Mouse (Mus musculus) layer of hippocampus, adult 8-10 months (tissue): ENCODE measurements around the gene Tbx3. TPM values are rescaled to one million over a fixed set of nuclear protein-coding genes. Genes with fewer than 3 reads are reported as not detected.

Experiments
- DNase-seq, 2 experiments: peaks; one replicate each; pipeline ENCODE4 v3.0.0; 2022; ENCODE audit warnings: low spot score in 2 of 2
- total RNA-seq, 4 experiments: library from RNA; stranded (reverse); gene quantifications; 2 replicates each; pipeline ENCODE4 v1.2.4; 2022

Tbx3 gene
- total RNA-seq, 4 experiments from 2014 or later = 2.2 to 3.4 (median 2.6) TPM

DNA sequence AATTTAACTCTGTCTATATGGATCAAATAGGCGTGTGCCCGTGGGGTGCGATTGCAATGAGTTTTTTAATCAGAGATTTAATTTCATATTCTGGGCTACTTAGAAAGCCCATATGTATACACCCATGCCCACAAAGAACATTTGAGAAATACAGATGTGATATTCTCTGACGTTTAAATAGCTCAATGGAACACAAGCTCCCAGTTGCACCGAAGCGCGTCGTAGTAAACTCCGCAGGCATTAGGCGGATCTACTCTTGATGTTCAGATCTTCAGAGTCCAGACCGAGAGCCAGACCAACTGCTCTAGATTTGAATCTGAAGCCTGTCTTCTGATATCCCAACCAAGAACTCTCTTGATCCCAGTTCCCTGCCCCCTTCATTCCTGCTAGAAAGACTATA lies 9.0 kb upstream of the Tbx3 start:
- DNase-seq = no peak

DNA sequence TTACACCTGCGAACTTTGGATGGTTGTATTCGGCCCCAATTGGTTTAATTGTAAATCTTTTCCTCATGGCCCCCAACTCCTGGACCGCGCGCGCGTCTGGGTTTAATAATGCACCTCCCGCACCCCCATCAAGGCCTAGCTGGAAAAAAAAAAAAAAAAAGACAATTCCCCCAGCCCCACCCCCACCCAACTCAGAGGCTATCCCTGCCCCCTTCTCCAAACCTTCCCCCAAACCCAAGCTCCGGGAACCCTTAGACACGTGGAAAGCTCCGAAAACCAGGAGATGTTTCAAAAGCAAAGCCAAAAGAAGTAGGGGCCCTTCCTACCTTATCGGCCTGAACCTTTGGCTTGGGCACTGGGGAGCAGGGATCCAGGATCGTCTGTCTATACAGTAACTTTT lies 8.1 kb upstream of the Tbx3 start:
- DNase-seq = no peak

DNA sequence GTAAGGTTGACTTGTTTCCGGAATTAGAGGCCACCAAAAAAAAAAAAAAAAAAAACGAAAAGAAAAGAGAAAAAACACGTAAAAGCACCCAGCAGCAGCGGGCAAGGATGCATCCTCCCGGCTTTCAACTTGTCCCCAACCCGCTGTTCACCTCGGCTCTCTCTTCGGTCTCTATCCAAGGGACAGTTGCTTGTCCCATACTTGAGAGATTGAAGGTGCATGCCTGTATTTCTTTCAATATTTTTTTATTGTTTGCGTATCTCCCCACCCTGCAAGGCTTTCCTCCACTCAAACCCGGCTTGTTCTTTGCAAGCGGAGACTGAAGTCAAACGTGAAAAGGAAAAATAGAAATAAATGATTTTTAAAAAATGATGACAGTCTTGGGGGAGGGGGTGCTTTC lies 7.7 kb upstream of the Tbx3 start:
- no peak for DNase-seq

DNA sequence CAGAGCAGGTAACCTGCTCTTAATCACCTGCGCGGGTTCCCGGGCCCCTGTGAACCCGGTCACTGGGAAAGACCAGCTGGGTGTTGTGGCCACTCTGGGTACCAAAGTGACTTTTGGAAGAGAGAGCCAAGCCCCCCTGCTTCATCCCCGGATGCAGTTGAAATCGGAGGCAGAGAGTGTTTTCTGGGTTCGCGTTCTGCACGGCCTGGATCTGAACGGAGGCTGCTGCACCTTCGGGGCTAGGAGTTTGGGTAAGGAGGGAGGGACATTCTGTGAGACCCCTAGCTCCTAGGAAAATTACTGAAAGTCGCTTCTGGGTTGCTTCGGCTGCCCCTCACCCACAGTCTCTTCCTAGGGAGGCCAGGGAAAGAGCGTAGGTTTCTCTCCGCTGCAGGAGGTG lies 7.2 kb upstream of the Tbx3 start:
- no peak for DNase-seq

DNA sequence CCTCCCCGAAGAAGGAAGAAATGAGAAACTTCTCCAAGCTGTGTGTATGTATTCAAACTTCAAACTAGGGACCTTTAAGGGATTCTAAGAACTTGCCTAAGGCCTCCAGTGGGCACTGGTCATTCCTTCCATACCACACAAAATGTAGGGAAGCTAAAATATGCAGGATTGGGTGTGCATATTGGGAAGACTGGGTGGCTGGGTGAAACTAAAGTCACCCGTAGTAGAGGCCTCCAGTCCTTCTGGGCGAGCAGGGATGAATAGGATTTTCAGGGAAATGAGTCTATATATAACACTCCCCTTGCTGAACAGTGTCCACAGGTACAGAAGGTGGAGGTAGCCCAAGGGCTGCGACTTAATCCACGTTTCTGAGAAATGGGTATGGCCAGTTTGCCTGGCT lies 6.7 kb upstream of the Tbx3 start:
- DNase-seq = no peak

DNA sequence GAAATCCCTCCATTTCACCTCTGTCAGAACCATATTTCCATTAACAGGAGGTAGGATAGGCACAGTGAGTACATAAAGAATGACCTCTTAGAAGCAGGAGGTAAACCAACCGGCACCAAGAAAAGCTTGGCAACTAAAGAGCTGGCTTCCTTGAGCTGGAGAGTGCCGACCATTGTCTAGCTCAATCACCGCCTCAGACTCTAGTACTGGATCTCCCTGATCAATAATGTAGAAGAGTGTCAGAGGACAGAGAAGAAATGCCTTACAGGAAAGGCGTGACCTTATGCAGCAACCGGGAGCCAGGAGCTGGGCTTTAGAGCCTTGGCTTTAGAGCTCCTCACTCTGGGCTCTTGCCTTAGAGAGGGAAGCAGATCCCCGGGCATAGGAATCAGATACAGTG lies 4.7 kb upstream of the Tbx3 start:
- no peak for DNase-seq

DNA sequence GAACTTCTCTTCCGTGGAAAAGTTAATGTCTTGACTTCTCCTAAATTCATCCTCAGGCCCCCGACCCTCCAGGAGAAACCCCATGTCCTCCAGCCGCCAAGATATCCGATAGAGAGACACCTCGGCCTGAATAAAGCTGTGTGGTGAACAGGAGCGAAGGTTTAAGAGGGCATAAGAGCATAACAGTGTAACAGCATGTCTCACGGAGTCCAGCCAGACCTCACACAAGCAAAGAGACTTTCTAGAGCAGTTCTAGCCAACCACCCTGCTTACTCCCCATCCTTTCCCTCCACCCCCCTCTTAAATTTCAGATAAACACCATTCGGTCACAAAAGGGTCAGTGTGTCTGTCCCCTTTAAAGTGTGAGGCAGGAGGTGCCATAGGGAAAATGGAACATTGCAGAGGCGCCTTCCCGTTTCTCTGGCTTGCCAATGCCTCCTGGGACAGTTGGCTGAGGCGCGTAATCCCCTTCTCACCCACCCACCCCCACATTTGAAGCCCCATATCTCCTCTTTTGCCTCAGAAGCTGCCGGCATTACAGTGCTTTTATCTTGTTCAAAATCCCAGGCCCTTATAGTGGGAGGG lies 3.0 kb upstream of the Tbx3 start:
- DNase-seq = no peak

DNA sequence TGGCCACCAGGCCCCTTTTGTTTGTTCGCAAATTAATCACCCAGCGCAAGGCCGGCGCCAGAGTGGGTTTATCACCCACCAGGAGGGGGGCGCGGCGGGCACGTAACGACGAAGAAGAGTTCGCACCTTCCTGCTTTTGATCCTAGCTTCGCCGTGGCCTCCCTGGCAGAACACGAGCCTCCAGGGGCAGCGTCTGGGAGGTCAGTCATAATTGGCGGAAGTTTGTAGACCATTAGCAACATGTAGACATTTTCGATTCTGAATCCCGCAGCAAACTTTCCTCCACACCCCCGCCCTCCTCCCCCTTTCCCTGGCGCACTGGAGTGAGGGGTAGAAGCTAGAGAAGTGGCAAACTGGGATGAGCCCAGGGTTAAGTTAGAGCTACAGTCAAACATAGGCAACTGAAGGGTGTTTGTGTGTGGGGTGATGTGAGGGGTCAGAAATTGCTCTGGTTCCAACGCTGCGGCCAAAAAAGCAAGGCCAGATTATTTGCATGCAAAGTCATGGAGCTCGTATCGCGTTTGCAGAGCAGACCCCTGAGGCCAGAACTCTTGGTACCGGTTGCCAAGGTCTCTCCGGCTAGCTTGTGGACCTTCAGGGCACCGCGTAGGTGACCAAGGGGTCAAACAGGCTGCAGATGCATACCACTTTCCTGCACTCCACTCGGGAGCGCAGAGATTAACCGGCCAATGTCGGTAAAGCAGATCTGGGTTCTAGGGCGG lies 2.1 kb upstream of the Tbx3 start:
- no peak for DNase-seq

DNA sequence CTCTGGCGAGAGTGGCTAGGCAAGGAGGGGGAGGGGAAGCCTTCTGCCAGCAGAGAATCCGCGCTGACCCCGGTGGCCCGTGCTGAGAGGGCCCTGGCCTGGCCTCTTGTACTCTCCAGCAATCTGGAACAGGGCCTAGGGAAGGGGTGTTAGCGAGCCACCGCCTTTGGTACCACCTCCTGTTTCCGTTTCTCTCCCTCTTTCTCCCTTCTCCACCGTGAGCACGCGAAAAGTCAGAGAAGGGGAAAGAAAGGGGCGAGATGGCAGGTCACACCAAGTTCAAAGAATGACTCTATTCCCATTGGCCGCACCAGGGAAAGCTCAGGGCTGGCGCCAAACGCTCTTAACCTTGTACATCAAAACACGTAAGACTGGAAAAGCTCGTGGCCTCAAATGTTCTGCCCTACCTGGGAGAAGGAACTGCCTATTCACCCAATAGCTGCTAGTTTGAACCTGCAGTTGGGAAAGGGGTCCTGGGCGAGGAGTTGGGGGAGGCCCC lies 1.5 kb upstream of the Tbx3 start:
- no peak for DNase-seq

DNA sequence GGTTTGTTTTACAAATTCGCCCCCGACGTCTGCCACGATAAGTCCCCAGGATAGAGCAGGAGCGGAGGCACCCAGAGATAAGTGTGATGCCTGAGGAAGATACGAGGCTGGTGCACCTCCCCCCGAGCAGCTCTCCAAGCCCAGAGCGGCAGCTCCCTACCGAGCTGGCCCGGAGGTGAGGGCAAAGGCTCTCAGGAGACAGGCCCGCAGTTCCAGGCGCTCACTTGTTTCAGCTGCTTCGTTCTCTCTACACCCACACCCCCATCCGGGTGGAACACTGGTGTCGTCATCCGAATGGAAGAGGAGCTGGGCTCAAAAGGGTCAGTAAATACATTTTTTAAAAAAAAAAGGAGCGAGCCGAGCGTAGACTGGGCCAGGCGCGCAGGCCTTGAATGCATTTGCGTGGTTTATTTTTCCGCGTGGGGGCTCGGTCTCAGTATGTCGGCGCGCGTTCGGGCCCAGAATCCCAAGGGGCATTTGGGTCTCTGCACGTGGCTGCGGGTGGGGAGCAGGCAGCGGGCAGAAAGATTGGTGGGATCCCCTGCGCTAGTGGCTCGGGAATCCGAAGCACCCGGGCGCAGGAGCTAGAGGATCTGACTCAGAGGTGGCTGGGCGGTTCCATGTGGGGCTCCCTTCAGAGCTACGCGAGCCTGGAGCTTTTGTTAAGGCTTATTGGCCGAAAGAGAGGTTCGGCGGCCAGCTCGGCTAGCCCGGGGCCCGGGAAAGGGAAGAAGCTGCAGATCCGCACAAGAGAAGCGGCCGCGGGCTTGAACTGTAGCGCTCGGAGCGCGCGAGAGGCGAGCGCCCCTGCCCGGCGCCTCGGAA lies 516 bp upstream of the Tbx3 start:
- no peak for DNase-seq

DNA sequence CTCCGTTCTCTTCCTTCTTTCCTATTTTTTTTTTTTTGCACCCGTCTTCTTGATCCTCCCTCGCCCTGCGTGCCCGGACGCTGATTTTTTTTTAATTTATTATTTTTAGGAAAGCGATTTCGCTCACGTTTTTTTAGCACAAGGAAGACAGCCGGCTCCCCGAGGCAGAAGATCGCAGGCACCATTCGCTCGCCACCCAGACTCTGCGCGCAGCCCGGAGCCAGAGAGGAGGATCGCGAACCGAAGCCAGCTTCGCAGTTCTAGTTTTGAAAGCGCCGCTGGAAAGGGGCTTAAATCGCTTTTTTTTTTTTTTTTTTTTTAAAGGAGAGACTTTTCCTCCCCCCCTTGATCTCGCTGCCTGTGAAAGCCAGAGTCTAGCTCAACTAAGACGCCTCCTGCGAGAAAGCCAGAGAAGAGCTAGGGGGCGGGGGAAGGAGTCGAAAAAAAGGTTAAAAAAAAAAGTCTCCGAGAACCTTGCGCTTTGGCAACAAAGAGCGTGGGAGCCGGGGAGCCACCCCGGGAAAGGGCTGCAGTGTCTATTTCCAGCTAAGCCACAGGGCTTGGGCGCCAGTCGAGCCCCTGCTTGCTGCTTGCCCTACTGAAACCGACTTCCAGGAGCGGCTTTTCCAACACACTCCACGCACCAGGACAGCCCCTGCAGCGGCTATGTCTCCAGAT lies 794 bp downstream of the Tbx3 start:
- DNase-seq = no peak

DNA sequence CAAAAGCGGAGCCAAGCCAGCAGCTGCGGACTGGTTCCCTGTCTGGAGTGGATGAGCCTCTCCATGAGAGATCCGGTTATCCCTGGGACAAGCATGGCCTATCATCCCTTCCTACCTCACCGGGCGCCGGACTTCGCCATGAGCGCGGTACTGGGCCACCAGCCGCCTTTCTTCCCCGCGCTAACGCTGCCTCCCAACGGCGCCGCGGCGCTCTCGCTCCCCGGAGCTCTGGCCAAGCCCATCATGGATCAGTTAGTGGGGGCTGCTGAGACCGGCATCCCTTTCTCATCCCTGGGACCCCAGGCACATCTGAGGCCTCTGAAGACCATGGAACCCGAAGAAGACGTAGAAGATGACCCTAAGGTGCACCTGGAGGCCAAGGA lies 1.5 kb downstream of the Tbx3 start:
- no peak for DNase-seq

DNA sequence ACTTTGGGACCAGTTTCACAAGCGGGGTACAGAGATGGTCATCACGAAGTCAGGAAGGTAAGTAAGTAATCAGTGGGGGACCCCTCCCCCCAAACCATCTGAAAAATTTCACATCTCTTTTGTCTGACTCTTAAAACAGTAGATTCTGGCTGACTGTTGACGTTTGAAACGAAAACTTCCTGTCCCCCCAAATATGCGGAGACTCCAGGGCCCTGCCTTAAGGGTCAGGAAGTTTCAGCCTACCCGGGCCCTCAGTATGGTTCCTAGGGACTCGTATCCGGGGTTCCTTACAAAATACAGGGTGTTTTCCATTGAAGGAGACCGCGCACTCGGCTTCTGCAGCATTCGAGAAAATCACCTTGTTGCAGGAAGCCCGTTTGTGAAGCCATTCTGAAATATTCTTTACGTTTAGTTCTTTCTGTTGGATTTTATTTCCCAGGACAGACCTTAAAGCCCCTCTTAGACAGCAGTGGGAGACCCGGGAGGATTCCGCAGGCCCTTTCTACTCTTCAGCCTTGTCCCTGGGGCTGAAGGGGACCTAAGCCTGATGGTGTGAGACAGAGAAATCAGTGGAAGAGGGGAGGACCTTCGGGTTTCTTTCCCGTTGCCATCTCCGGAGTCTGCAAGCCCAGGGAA lies 2.0 kb downstream of the Tbx3 start:
- no peak for DNase-seq

DNA sequence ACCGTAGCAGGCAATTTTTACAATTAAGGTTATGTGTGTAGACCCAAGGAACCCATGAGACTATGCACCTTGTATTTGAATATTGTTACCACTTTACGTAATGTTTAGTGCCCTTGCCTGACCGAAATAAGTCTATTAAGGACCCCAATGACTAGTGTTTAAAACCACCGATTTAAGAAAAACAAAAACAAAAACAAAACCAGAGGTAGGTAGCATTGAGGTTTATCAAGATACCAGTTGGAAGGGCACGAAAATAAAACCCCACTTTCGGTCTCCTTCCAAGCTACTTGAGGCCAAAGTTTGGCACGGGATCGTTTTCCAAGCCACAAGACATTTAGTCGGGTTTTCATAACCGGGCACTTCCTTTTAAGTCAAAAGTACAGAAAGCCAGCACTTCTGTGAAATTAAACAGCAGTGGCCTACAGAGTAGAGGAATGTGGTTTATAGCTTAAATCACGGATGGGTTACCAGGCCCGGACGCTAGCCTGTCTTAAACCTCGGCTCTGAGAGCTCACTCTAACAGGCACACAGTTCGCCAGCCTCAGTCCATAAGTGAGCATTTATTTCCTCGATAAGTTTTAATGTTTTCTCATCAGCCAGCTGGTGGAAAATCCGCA lies 2.6 kb downstream of the Tbx3 start:
- no peak for DNase-seq

DNA sequence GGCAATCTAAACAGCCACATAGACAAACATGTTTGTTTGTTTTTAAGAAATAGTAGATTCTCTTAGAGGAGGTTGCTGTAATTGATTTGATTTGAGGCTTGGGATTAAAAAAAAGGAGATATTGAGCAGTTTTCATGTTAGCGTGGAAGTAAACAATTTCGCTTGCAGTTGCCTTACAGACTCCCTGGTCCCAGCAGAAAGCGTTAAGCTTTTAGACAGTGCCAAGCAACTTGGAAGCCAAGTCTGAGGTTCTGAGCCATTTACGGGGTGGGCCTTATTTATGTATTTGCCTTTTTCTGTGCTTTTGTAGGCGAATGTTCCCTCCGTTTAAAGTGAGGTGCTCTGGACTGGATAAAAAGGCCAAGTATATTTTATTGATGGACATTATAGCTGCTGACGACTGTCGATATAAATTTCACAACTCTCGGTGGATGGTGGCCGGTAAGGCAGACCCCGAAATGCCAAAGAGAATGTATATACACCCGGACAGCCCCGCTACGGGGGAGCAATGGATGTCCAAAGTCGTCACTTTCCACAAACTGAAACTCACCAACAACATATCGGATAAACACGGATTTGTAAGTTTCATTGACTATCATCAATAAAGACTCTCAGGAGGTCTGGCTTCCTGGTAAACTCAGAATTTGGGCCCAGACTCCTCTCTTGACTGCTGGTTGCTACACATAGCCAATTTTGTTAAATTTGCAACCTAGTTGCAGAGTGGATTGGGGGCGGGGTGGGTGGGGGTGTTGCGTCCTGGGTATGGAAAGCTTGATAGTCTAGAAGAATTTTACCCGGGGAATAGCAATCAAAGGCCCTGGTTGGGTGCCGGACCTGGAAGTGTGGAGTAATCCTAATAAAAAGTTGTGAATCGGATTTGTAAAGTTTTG lies 3.5 kb downstream of the Tbx3 start:
- no peak for DNase-seq

DNA sequence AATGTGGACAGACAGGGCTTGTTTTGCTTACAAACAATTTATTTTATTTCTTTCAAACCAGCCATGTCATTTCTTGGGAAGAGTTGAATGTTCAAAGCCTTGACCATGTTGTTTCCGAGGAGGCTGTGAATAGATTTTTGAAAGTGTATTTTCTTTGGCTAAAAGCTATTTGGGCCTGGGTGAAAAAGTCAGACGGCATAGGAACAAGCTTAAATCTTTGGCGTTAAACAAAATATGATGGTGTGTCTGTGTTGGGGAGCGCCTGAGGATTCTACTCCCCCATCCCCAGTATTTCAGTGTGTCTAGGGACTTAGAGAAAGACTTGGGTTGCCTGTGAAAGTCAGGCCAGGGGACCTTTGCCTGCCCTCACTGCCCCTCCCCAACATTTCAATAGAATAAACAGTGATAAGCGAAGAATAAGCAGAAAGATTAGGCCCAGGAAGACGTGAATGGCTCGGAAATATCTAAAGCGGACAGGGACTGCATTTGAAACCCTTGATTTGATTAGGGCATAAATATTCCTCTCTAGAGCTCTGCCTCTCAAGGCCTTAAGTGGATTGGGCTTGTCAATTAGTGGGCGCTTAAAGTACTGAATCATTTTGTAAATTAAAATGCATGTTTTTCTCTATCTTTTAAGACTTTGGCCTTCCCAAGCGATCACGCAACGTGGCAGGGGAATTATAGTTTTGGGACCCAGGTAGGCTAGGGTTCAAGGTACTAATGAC lies 4.3 kb downstream of the Tbx3 start:
- DNase-seq = no peak

DNA sequence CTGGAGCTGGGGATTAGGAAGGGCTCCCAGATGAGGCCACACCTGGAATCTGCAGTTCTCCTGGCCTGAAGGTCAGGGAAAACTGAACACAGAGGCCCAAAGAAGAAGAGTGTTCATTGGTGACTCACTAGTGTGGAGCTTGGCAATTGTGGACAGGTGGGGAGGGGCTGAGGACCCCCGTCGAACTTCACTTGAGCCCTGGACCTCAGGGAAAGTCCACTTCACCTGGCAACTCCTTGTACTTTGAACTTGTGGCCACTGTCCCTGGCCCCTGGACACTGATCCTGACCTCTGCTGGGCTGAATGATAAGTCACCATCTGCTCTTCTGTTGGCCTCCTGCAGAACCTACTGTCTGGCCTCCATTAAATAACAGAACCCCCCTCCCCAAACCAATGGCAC lies 5.8 kb downstream of the Tbx3 start:
- no peak for DNase-seq

DNA sequence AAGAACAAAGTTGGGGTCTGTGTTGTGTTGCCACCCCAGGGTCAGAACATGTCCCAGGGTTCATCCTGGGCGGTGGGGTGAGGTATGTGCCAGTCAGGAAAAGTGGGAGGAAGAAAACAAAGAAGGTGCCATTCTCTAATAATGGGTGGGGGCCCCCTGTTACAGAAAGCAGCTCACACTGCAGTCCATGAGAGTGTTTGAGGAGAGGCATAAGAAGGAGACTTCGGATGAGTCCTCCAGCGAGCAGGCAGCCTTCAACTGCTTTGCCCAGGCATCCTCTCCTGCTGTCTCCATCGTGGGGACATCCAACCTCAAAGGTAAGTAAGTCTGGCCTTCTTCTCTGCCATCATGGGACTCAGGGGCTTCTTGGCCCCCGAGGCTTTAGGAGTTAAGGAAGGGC lies 8.0 kb downstream of the Tbx3 start:
- DNase-seq = no peak

DNA sequence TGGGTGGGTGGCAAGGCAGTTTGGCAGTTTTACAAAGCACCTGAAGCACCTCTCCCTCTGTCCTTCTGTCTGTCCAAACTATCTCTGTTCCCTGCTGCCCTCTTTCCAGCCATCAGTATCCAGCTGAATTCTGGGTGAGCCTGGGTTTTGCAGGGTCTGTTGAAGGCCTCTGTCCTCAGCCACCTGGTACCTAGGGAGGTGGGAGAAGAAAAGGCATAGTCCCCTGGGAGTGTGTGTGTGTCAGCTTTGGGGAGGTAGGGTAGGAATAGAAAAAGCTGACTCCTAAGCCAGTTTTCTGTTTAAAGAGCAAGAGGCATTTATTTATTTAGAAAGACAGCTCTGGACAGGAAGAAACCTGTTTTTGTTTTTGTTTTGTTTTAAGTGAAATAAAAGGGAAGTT lies 8.6 kb downstream of the Tbx3 start:
- no peak for DNase-seq
